Mouse (Mus musculus) monocyte, adult 5-6 weeks (primary cell): ENCODE measurements around the gene Bpifa1. TPM values are rescaled to one million over a fixed set of nuclear protein-coding genes. Genes with fewer than 3 reads are reported as not detected.

ENCODE experiments used
- ATAC-seq: fragments of 153-309, 156-312 bp; replicated peaks from 2 replicates; pipeline ENCODE4 v1.8.0; 2017; ENCODE audit warnings: mild to moderate bottlenecking; ENCODE audit not compliant: low TSS enrichment, insufficient number of reproducible peaks, severe bottlenecking, poor library complexity, low FRiP score
- total RNA-seq: library from RNA; stranded (forward); fragments of 200-1000, 200-491, 200-594 nt; gene quantifications from 3 replicates; pipeline ENCODE4 v1.2.3, GENCODE M21; 2017

Gene Bpifa1
- total RNA-seq, 1 experiment from 2014 or later = not detected

GRCm38 (mm10) chr2:154193071-154193470, 50.4 kb downstream of the Bpifa1 start:
- ATAC-seq = no peak

- ATAC-seq = no peak
These were observed 51.4 kb downstream of the Bpifa1 start for GRCm38 (mm10) chr2:154193994-154194504.

- ATAC-seq = no peak
These were observed 54.4 kb downstream of the Bpifa1 start for GRCm38 (mm10) chr2:154197036-154197435.

Other genes starting within 250 kb of the Bpifa1 start
- gene Bpifb6, start 242.5 kb upstream of the Bpifa1 start, total RNA-seq = not detected in 3 replicates
- not detected in 3 replicates for gene Bpifb3, start 224.7 kb upstream of the Bpifa1 start, total RNA-seq
- gene Bpifb4, start 204.7 kb upstream of the Bpifa1 start, total RNA-seq = not detected in 3 replicates
- not detected in 3 replicates for gene Bpifa6, start 167.9 kb upstream of the Bpifa1 start, total RNA-seq
- not detected in 3 replicates for gene Bpifa2, start 134.6 kb upstream of the Bpifa1 start, total RNA-seq
- gene Bpifa3, start 12.5 kb upstream of the Bpifa1 start, total RNA-seq = 1.8 TPM in 1 of 3 replicates, not detected in the others
- gene Bpifa5, start 19.7 kb downstream of the Bpifa1 start, total RNA-seq = not detected in 3 replicates
- gene Bpifb1, start 47.9 kb downstream of the Bpifa1 start, total RNA-seq = not detected in 3 replicates
- gene Bpifb5, start 80.9 kb downstream of the Bpifa1 start, total RNA-seq = not detected in 3 replicates
- gene Bpifb9a, start 115.0 kb downstream of the Bpifa1 start, total RNA-seq = not detected in 3 replicates
- not detected in 3 replicates for gene Bpifb9b, start 164.3 kb downstream of the Bpifa1 start, total RNA-seq
- gene Cdk5rap1, start 230.1 kb downstream of the Bpifa1 start, total RNA-seq = 8.5 to 13.1 TPM (median 9.7 TPM) in 3 replicates